Mouse (Mus musculus): ENCODE results near the gene Lamb1. TPM values are rescaled to one million over a fixed set of nuclear protein-coding genes. Genes with fewer than 3 reads are reported as not detected.

Lamb1 gene
- polyA plus RNA-seq, 1 experiment from 2014 or later, result 27.9 TPM

DNA sequence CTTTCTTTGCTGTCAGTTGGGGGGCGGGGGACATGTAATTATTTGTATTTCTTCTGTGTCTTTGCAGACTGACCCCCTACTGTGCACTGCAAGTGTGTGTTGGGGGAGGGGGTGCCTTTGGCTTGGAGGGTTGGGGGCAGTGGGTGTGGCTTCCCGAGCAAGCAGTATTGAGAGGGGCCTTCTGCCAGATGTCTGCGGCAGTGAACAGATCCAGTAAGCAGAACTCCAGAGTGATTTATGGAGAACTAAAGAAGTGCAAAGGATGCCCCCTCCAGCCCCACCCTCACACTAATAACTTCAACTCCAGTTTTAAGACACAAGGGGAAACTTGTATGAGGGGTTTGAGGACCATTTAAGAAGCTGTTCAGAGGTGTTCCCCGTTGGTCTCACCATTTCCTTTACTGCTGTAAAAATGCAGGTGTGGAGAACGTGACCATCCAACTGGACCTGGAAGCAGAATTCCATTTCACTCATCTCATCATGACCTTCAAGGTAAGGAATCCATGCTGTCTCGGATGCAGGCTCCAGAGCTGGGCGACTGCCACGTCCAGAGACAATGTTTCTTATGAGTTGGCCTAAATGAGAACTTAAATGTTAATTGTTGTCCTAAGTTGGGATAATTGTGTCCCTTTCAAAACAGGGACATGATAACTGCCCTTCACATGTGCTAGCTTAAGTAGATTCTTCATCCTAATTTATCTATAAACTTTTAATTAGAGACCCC, 7.1 kb downstream of the Lamb1 start:
- no peaks in the 10 kb centered on the region for H3K36me3 ChIP-seq
- WGBS, result 59% methylated on average over 8 of the region's 8 CpGs
- no peak for ATAC-seq (ENCODE audit: low read depth)
- no peak overlapping the region for H3K9ac ChIP-seq
- H3K4me1 ChIP-seq (replicated peaks), result peaks cover 19% of the 10 kb centered on the region
- H3K27me3 ChIP-seq, result peaks cover 13% of the 10 kb centered on the region
- H3K9me3 ChIP-seq, result no peaks in the 10 kb centered on the region
- H3K4me3 ChIP-seq, result no peak overlapping the region
- H3K27ac ChIP-seq (replicated peaks), result 0 out of 2 replicates have a peak overlapping the region, but pooled peaks have one; percentile 49
- peak overlapping the region; percentile 21 for H3K4me2 ChIP-seq

DNA sequence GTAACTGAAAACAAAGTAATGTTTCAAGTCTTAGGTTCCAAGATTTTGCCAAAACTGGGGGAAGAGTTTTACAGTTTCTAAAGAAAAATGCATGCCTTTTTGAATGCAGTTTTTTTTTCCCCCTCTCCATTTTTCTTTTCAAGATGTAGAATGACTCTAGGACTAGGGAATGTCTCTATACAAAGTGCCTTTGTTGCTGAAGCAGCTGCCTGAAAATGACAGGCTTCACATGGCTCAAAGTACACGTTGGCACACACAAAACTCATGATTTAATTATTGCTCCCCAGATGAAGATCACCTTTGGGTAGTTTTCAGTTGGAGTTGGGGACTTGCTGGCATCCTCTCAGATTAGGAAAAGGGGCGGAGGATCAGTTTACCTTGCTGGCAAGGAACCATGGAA, 7.8 kb downstream of the Lamb1 start:
- Histone ChIP-seq H3K36me3 (no peaks in the 10 kb centered on the region), H3K4me1 (replicated peaks) (peaks cover 19% of the 10 kb centered on the region), H3K9me3 (no peaks in the 10 kb centered on the region), H3K4me3 (no peak overlapping the region), H3K27me3 (peaks cover 6% of the 10 kb centered on the region), H3K9ac (no peak overlapping the region), H3K27ac (replicated peaks) (no peak overlapping the region), H3K4me2 (no peak overlapping the region)
- no peak for ATAC-seq (ENCODE audit: low read depth)
- WGBS, result 63% methylated on average over 2 of the region's 2 CpGs

DNA sequence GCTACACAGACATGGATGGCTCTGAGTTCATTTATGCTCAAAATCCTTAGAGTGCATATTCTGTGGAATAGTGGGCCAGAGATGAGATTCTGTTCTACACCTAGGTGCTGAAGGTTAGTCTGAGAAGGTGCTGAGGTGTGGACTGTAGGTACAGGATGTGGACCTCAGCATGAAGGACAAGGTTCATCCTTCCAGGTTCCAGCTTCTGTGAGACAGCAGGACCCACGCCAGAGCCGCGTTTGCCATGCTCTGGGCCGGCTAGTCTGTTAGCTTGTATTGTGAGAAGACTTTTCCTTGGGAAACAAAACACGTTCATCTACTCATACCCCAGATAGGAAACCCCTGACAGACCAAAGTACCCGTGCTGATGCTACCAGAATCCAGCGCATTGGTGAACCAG, 8.6 kb downstream of the Lamb1 start:
- WGBS, result 97% methylated on average over 7 of the region's 7 CpGs
- Histone ChIP-seq H3K27me3 (no peaks in the 10 kb centered on the region), H3K4me3 (no peak overlapping the region), H3K9ac (no peak overlapping the region), H3K27ac (replicated peaks) (no peak overlapping the region), H3K36me3 (no peaks in the 10 kb centered on the region), H3K9me3 (no peaks in the 10 kb centered on the region), H3K4me2 (no peak overlapping the region), H3K4me1 (replicated peaks) (peaks cover 19% of the 10 kb centered on the region)
- ATAC-seq (ENCODE audit: low read depth), result no peak

DNA sequence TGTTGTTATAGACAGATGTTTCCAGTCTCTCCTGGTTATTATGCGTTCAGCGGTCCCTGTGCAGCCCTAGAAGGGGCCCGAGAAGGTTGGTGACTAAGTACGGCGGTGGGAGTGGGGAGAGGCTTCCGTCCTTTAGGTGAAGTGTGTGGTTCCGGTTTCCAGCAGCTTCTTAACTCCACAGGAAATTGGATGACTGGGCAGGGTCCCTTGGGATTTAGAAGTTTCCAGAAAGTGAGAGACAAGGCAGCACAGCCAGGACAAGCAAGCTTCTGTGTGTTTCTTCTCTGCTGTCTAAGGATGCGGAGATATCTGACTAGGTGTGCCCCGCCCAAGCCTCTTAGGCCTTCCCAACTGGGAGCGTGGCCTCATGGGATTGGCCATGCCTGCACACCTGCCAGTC, 10.4 kb downstream of the Lamb1 start:
- Histone ChIP-seq H3K4me1 (replicated peaks) (peaks cover 12% of the 10 kb centered on the region), H3K27me3 (no peaks in the 10 kb centered on the region), H3K36me3 (no peaks in the 10 kb centered on the region), H3K9ac (no peak overlapping the region), H3K4me2 (no peak overlapping the region), H3K4me3 (no peak overlapping the region), H3K27ac (replicated peaks) (no peak overlapping the region), H3K9me3 (no peaks in the 10 kb centered on the region)
- no peak for ATAC-seq (ENCODE audit: low read depth)
- 89% methylated on average over 10 of the region's 10 CpGs for WGBS

DNA sequence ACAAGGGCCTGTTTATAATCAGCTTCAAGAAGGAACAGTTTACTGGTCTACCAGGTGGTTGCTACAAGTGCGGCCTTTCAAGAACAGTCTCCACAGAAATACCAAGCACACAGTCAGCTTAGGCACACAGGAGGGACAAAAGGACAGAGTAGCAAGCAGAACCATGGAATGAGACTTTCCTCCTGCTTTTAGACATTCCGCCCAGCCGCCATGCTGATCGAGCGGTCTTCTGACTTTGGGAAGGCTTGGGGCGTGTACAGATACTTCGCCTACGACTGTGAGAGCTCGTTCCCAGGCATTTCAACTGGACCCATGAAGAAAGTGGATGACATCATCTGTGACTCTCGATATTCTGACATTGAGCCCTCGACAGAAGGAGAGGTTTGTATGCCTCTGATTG, 13.2 kb downstream of the Lamb1 start:
- H3K9me3 ChIP-seq, result no peaks in the 10 kb centered on the region
- no peak for ATAC-seq (ENCODE audit: low read depth)
- no peak overlapping the region for H3K4me2 ChIP-seq
- H3K4me1 ChIP-seq (replicated peaks), result no peaks in the 10 kb centered on the region
- H3K27me3 ChIP-seq, result no peaks in the 10 kb centered on the region
- no peaks in the 10 kb centered on the region for H3K36me3 ChIP-seq
- no peak overlapping the region for H3K9ac ChIP-seq
- no peak overlapping the region for H3K27ac ChIP-seq (replicated peaks)
- H3K4me3 ChIP-seq, result no peak overlapping the region
- WGBS, result 93% methylated on average over 11 of the region's 11 CpGs

DNA sequence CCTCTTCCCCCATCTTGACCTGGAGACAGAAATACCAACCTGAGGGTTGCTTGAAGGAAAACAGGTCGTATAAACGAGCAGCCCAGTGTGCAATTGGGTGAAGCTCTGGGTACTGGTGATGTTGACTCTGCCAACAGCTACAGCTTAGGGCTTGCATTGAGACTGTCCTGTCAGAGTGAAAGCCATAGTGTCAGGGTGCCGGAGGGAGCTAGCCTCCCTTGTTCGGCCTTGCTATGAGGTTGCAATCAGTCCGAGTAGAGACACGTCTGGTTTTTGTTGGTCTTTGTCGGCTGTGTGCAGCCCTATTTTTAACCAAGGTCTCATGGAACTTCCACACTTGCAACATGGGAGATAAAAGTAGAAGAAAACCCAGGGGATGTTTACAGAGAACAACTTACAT, 15.3 kb downstream of the Lamb1 start:
- no peaks in the 10 kb centered on the region for H3K9me3 ChIP-seq
- WGBS, result 87% methylated on average over 7 of the region's 7 CpGs
- H3K4me3 ChIP-seq, result no peak overlapping the region
- H3K9ac ChIP-seq, result no peak overlapping the region
- H3K27me3 ChIP-seq, result no peaks in the 10 kb centered on the region
- H3K4me2 ChIP-seq, result no peak overlapping the region
- no peak overlapping the region for H3K27ac ChIP-seq (replicated peaks)
- H3K4me1 ChIP-seq (replicated peaks), result no peaks in the 10 kb centered on the region
- ATAC-seq (ENCODE audit: low read depth), result no peak
- no peaks in the 10 kb centered on the region for H3K36me3 ChIP-seq

DNA sequence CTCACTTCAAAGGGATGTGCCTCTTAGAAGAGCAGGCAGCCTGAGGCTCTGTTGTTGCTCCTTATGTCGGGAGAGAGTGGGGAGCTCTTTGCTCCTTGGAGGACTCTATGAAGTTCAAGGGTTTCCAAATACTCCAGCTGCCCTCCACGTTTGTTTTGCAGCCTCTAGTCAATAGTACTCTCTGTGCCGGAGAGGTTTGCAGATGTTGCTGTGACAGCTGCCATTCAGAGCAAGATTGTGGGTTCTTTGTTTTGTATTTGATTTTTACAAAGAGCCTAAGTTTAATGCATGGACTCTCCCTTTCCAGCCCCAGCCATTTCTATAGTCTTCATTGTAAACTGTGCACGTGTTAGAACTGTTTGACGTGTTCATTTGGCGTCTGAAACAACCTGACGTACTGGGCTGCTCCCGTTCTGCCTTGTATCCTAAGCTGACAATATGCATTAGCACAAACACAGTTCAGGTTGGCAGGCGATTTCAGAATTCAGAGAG, 16.1 kb downstream of the Lamb1 start:
- 69% methylated on average over 9 of the region's 9 CpGs for WGBS
- no peak overlapping the region for H3K27ac ChIP-seq (replicated peaks)
- no peak for ATAC-seq (ENCODE audit: low read depth)
- H3K27me3 ChIP-seq, result no peaks in the 10 kb centered on the region
- H3K4me3 ChIP-seq, result no peak overlapping the region
- H3K4me2 ChIP-seq, result no peak overlapping the region
- H3K4me1 ChIP-seq (replicated peaks), result no peaks in the 10 kb centered on the region
- no peak overlapping the region for H3K9ac ChIP-seq
- no peaks in the 10 kb centered on the region for H3K9me3 ChIP-seq
- no peaks in the 10 kb centered on the region for H3K36me3 ChIP-seq

DNA sequence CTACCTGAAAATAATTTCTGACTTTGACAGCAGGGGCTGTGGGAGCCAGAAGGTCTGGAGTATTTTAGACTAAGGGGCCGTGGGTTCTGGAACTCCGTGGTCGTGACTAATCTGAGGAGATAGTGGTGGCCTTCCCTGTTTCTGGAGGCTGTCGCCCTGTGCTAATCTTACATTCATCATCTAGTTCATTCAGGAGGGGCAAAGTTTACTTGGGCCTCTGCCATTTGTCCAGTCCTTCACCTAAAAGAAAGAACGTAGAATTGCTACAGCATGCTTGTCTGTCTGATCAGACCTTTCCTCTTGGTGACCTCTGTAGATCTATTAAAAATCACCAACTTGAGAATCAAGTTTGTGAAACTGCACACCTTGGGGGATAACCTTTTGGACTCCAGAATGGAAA, 17.2 kb downstream of the Lamb1 start:
- H3K4me2 ChIP-seq, result no peak overlapping the region
- no peak overlapping the region for H3K27ac ChIP-seq (replicated peaks)
- no peaks in the 10 kb centered on the region for H3K27me3 ChIP-seq
- H3K9me3 ChIP-seq, result no peaks in the 10 kb centered on the region
- 90% methylated on average over 5 of the region's 5 CpGs for WGBS
- no peaks in the 10 kb centered on the region for H3K4me1 ChIP-seq (replicated peaks)
- ATAC-seq (ENCODE audit: low read depth), result no peak
- no peak overlapping the region for H3K4me3 ChIP-seq
- H3K36me3 ChIP-seq, result no peaks in the 10 kb centered on the region
- H3K9ac ChIP-seq, result no peak overlapping the region

DNA sequence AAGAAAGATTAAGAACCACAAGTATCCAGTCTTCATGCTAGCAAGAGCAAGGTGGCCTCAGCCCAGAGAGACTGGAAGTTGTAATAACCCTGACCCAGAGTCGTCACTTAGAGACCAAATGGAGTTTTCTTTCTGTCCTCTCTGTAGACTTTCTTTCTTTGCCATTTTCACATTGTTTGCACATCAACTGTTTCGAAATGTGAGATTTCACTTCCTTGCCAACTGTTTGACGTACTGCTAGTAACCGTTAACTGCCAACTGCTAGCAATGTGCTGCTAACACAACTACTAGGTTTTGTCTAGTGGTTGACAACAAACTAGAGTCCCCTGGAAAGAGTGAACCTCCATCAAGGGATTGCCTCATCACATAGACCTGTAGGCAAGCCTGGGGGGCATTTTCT, 18.1 kb downstream of the Lamb1 start:
- no peak overlapping the region for H3K4me2 ChIP-seq
- no peaks in the 10 kb centered on the region for H3K9me3 ChIP-seq
- no peak overlapping the region for H3K4me3 ChIP-seq
- H3K27me3 ChIP-seq, result no peaks in the 10 kb centered on the region
- H3K27ac ChIP-seq (replicated peaks), result no peak overlapping the region
- H3K36me3 ChIP-seq, result no peaks in the 10 kb centered on the region
- no peak overlapping the region for H3K9ac ChIP-seq
- H3K4me1 ChIP-seq (replicated peaks), result no peaks in the 10 kb centered on the region
- 91% methylated on average over 4 of the region's 4 CpGs for WGBS
- no peak for ATAC-seq (ENCODE audit: low read depth)

DNA sequence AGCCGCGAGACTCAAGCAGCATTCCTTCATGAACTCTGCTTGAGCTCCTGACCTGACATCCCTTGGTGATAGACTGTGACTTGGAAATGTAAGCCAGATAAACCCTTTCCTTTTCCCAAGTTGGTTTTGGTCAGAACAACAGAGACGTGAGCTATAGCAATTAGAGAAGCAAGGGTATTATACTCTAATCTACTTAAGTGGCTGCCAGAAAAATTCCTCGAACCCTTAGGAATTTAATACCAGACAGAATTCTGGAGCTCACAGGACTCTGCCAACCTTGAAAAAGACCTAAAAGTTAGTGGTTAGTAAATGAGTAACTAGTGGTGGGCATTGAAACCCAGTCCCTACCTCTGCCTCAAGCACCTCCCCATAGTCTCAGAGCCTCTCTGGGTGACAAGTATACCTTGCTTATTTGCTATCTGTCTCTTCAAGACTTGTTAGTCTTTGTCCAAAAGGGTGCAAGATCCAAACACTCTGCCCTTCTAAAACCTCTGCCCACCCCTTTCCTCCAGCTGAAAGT, 18.6 kb downstream of the Lamb1 start:
- no peaks in the 10 kb centered on the region for H3K27me3 ChIP-seq
- no peak overlapping the region for H3K4me3 ChIP-seq
- WGBS, result 89% methylated on average over 4 of the region's 4 CpGs
- H3K9ac ChIP-seq, result no peak overlapping the region
- no peaks in the 10 kb centered on the region for H3K4me1 ChIP-seq (replicated peaks)
- ATAC-seq (ENCODE audit: low read depth), result no peak
- H3K36me3 ChIP-seq, result no peaks in the 10 kb centered on the region
- no peak overlapping the region for H3K4me2 ChIP-seq
- H3K9me3 ChIP-seq, result no peaks in the 10 kb centered on the region
- H3K27ac ChIP-seq (replicated peaks), result no peak overlapping the region

DNA sequence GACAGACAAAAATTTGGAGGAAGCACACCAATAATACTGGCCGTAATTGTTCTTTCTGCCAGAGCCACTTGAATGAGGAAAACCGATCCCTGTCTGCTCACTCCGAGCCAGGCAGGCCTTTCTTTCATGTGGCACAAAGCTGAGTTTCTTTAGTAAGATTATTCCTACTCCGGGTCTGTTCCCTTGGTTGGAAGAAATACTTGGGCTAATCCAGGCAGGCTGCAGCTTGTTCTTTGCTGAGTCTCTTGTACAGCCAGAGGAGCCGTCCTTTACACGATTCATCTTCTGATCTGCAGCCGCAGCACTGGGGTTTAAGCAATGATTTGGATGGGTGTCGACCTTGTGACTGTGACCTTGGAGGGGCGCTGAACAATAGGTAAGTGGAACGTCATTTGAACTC, 24.0 kb downstream of the Lamb1 start:
- ATAC-seq (ENCODE audit: low read depth), result no peak

DNA sequence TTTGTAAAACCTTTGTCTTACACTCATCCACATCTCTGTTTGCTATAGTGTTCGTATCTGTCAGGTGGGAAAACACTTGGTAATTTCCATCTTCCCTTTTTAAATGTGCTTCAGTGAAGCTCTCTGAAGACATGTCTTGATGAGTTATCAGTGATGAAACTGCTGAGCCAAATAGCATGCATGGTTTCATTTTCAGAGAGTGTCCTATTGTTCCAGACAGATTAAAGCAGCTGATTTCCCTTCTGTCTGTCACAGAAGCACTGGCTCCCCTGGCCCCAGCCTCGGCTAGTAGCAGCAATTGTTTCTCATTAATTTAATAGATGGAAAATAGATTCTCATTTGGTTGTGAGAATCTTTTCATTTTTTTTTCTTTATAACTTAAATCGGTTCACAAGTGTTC, 25.9 kb downstream of the Lamb1 start:
- no peak for ATAC-seq (ENCODE audit: low read depth)
- H3K9ac ChIP-seq, result no peak overlapping the region
- no peak overlapping the region for H3K27ac ChIP-seq (replicated peaks)
- H3K27me3 ChIP-seq, result no peaks in the 10 kb centered on the region
- H3K4me1 ChIP-seq (replicated peaks), result peaks cover 5% of the 10 kb centered on the region; the same call in 1 of the 2 replicates
- no peak overlapping the region for H3K4me3 ChIP-seq
- no peak overlapping the region for H3K4me2 ChIP-seq
- H3K36me3 ChIP-seq, result 0 out of 2 replicates have a peak, but pooled peaks cover 6% of the 10 kb centered on the region
- 82% methylated on average over 3 of the region's 3 CpGs for WGBS
- no peaks in the 10 kb centered on the region for H3K9me3 ChIP-seq

More for the DNA sequence above, 24.0 kb downstream of the Lamb1 start:
- Histone ChIP-seq H3K4me2 (no peak overlapping the region), H3K9ac (no peak overlapping the region), H3K27me3 (no peaks in the 10 kb centered on the region), H3K27ac (replicated peaks) (no peak overlapping the region), H3K4me3 (no peak overlapping the region), H3K9me3 (no peaks in the 10 kb centered on the region), H3K4me1 (replicated peaks) (no peaks in the 10 kb centered on the region), H3K36me3 (0 out of 2 replicates have a peak, but pooled peaks cover 6% of the 10 kb centered on the region)
- WGBS, result 90% methylated on average over 10 of the region's 10 CpGs

Measured in neural tube, embryonic 13.5 days (tissue).